Mouse (Mus musculus): ENCODE measurements around the gene Aff3. TPM values are rescaled to one million over a fixed set of nuclear protein-coding genes. Genes with fewer than 3 reads are reported as not detected.

Gene Aff3
- total RNA-seq, 1 experiment, result 1.7 TPM

- in situ Hi-C loops (cut with MboI; ENCODE audit: low sequenced_read_pairs in 2 of 2, unreplicated experiment in 2 of 2), result no loop called here
- no peak for DNase-seq (ENCODE audit: low read depth, low spot score)
- TF ChIP-seq ZC3H11A (IDR thresholded peaks at IDR 0.05; ENCODE audit: borderline replicate concordance, low read depth, low read length), result no peak
- no peak for TF ChIP-seq CHD2 (IDR thresholded peaks at IDR 0.05; ENCODE audit: low read depth, low read length)
- no peak for TF ChIP-seq MAFK (IDR thresholded peaks at IDR 0.05; ENCODE audit: insufficient read depth, low read depth, low read length)
- TF ChIP-seq ZNF384 (IDR thresholded peaks at IDR 0.05; ENCODE audit: low read depth, low read length), result no peak
- TF ChIP-seq HCFC1 (IDR thresholded peaks at IDR 0.05; ENCODE audit: borderline replicate concordance, insufficient read depth, low read length), result no peak
- no peaks in the 10 kb centered on the region for H3K4me1 ChIP-seq (ENCODE audit: control insufficient read depth in 2 of 2, insufficient read depth in 2 of 2, low read length in 2 of 2, poor library complexity in 1 of 2)
- H3K9me3 ChIP-seq (ENCODE audit: control insufficient read depth, insufficient read depth, low read depth, low read length), result no peaks in the 10 kb centered on the region
- no peak overlapping the region for H3K4me3 ChIP-seq (ENCODE audit: insufficient read depth in 1 of 2, low read depth in 1 of 2, low read length in 2 of 2, poor library complexity in 1 of 2, severe bottlenecking in 1 of 2)
- no peak overlapping the region for H3K27ac ChIP-seq (ENCODE audit: insufficient read depth, low read depth, low read length, poor library complexity, severe bottlenecking)
- no peaks in the 10 kb centered on the region for H3K36me3 ChIP-seq (ENCODE audit: control insufficient read depth, insufficient read depth, low read length, poor library complexity, severe bottlenecking)
- H3K9ac ChIP-seq (ENCODE audit: insufficient read depth, low read depth, low read length, poor library complexity, severe bottlenecking), result no peak overlapping the region
Measured at GRCm38 (mm10) chr1:38483191-38483590, 181.6 kb downstream of the Aff3 start.

GRCm38 (mm10) chr1:38478246-38478743 lies 186.5 kb downstream of the Aff3 start:
- no peak for DNase-seq (ENCODE audit: low read depth, low spot score)
- no peak overlapping the region for H3K9ac ChIP-seq (ENCODE audit: insufficient read depth, low read depth, low read length, poor library complexity, severe bottlenecking)
- TF ChIP-seq ZC3H11A (IDR thresholded peaks at IDR 0.05; ENCODE audit: borderline replicate concordance, low read depth, low read length) (no peak), HCFC1 (IDR thresholded peaks at IDR 0.05; ENCODE audit: borderline replicate concordance, insufficient read depth, low read length) (no peak), ZNF384 (IDR thresholded peaks at IDR 0.05; ENCODE audit: low read depth, low read length) (no peak), CHD2 (IDR thresholded peaks at IDR 0.05; ENCODE audit: low read depth, low read length) (no peak), MAFK (IDR thresholded peaks at IDR 0.05; ENCODE audit: insufficient read depth, low read depth, low read length) (no peak)
- H3K9me3 ChIP-seq (ENCODE audit: control insufficient read depth, insufficient read depth, low read depth, low read length), result no peaks in the 10 kb centered on the region
- no peak overlapping the region for H3K4me3 ChIP-seq (ENCODE audit: insufficient read depth in 1 of 2, low read depth in 1 of 2, low read length in 2 of 2, poor library complexity in 1 of 2, severe bottlenecking in 1 of 2)
- no peaks in the 10 kb centered on the region for H3K4me1 ChIP-seq (ENCODE audit: control insufficient read depth in 2 of 2, insufficient read depth in 2 of 2, low read length in 2 of 2, poor library complexity in 1 of 2)
- no peaks in the 10 kb centered on the region for H3K36me3 ChIP-seq (ENCODE audit: control insufficient read depth, insufficient read depth, low read length, poor library complexity, severe bottlenecking)
- in situ Hi-C loops (cut with MboI; ENCODE audit: low sequenced_read_pairs in 2 of 2, unreplicated experiment in 2 of 2), result no loop called here
- no peak overlapping the region for H3K27ac ChIP-seq (ENCODE audit: insufficient read depth, low read depth, low read length, poor library complexity, severe bottlenecking)

GRCm38 (mm10) chr1:38470817-38471216 lies 193.9 kb downstream of the Aff3 start:
- DNase-seq (ENCODE audit: low read depth, low spot score), result no peak
- Histone ChIP-seq H3K4me3 (ENCODE audit: insufficient read depth in 1 of 2, low read depth in 1 of 2, low read length in 2 of 2, poor library complexity in 1 of 2, severe bottlenecking in 1 of 2) (no peak overlapping the region), H3K9ac (ENCODE audit: insufficient read depth, low read depth, low read length, poor library complexity, severe bottlenecking) (no peak overlapping the region), H3K4me1 (ENCODE audit: control insufficient read depth in 2 of 2, insufficient read depth in 2 of 2, low read length in 2 of 2, poor library complexity in 1 of 2) (no peaks in the 10 kb centered on the region), H3K27ac (ENCODE audit: insufficient read depth, low read depth, low read length, poor library complexity, severe bottlenecking) (no peak overlapping the region), H3K36me3 (ENCODE audit: control insufficient read depth, insufficient read depth, low read length, poor library complexity, severe bottlenecking) (no peaks in the 10 kb centered on the region), H3K9me3 (ENCODE audit: control insufficient read depth, insufficient read depth, low read depth, low read length) (no peaks in the 10 kb centered on the region)
- TF ChIP-seq MAFK (IDR thresholded peaks at IDR 0.05; ENCODE audit: insufficient read depth, low read depth, low read length), result no peak
- TF ChIP-seq ZNF384 (IDR thresholded peaks at IDR 0.05; ENCODE audit: low read depth, low read length), result no peak
- no peak for TF ChIP-seq HCFC1 (IDR thresholded peaks at IDR 0.05; ENCODE audit: borderline replicate concordance, insufficient read depth, low read length)
- TF ChIP-seq ZC3H11A (IDR thresholded peaks at IDR 0.05; ENCODE audit: borderline replicate concordance, low read depth, low read length), result no peak
- TF ChIP-seq CHD2 (IDR thresholded peaks at IDR 0.05; ENCODE audit: low read depth, low read length), result no peak
- in situ Hi-C loops (cut with MboI; ENCODE audit: low sequenced_read_pairs in 2 of 2, unreplicated experiment in 2 of 2), result no loop called here

- Histone ChIP-seq H3K36me3 (ENCODE audit: control insufficient read depth, insufficient read depth, low read length, poor library complexity, severe bottlenecking) (no peaks in the 10 kb centered on the region), H3K9me3 (ENCODE audit: control insufficient read depth, insufficient read depth, low read depth, low read length) (no peaks in the 10 kb centered on the region), H3K4me1 (ENCODE audit: control insufficient read depth in 2 of 2, insufficient read depth in 2 of 2, low read length in 2 of 2, poor library complexity in 1 of 2) (no peaks in the 10 kb centered on the region), H3K4me3 (ENCODE audit: insufficient read depth in 1 of 2, low read depth in 1 of 2, low read length in 2 of 2, poor library complexity in 1 of 2, severe bottlenecking in 1 of 2) (no peak overlapping the region), H3K9ac (ENCODE audit: insufficient read depth, low read depth, low read length, poor library complexity, severe bottlenecking) (no peak overlapping the region), H3K27ac (ENCODE audit: insufficient read depth, low read depth, low read length, poor library complexity, severe bottlenecking) (no peak overlapping the region)
- TF ChIP-seq MAFK (IDR thresholded peaks at IDR 0.05; ENCODE audit: insufficient read depth, low read depth, low read length), result no peak
- TF ChIP-seq ZC3H11A (IDR thresholded peaks at IDR 0.05; ENCODE audit: borderline replicate concordance, low read depth, low read length), result no peak
- TF ChIP-seq HCFC1 (IDR thresholded peaks at IDR 0.05; ENCODE audit: borderline replicate concordance, insufficient read depth, low read length), result no peak
- TF ChIP-seq CHD2 (IDR thresholded peaks at IDR 0.05; ENCODE audit: low read depth, low read length), result no peak
- no peak for TF ChIP-seq ZNF384 (IDR thresholded peaks at IDR 0.05; ENCODE audit: low read depth, low read length)
- in situ Hi-C loops (cut with MboI; ENCODE audit: low sequenced_read_pairs in 2 of 2, unreplicated experiment in 2 of 2), result no loop called here
- DNase-seq (ENCODE audit: low read depth, low spot score), result no peak
Measured at GRCm38 (mm10) chr1:38470166-38470565, 194.6 kb downstream of the Aff3 start.
